Mouse (Mus musculus): ENCODE measurements around the gene Osbpl10. TPM values are rescaled to one million over a fixed set of nuclear protein-coding genes. Genes with fewer than 3 reads are reported as not detected.
A peak's percentile ranks its signal among the peaks of the same experiment; 100 is the strongest.

Osbpl10 gene
- polyA plus RNA-seq, 1 experiment from 2014 or later, result 1.4 TPM

- Histone ChIP-seq H3K27ac (ENCODE audit: low read length) (no peak overlapping the region), H3K4me1 (ENCODE audit: control insufficient read depth, insufficient read depth, low read length) (no peaks in the 10 kb centered on the region), H3K9me3 (replicated peaks; ENCODE audit: control insufficient read depth, low read length) (no peaks in the 10 kb centered on the region), H3K27me3 (ENCODE audit: control insufficient read depth, insufficient read depth, low read length) (no peaks in the 10 kb centered on the region), H3K4me2 (ENCODE audit: low read depth, low read length) (no peak overlapping the region), H3K4me3 (replicated peaks; ENCODE audit: low read length) (no peak overlapping the region), H3K9ac (ENCODE audit: low read length) (no peak overlapping the region), H3K36me3 (ENCODE audit: control insufficient read depth, insufficient read depth, low read length) (no peaks in the 10 kb centered on the region)
- ATAC-seq (ENCODE audit: insufficient read depth, low FRiP score), result no peak
- 89% methylated on average over 15 of the region's 15 CpGs for WGBS
Measured at GRCm38 (mm10) chr9:115200166-115200862, 221.9 kb downstream of the Osbpl10 start.

DNA sequence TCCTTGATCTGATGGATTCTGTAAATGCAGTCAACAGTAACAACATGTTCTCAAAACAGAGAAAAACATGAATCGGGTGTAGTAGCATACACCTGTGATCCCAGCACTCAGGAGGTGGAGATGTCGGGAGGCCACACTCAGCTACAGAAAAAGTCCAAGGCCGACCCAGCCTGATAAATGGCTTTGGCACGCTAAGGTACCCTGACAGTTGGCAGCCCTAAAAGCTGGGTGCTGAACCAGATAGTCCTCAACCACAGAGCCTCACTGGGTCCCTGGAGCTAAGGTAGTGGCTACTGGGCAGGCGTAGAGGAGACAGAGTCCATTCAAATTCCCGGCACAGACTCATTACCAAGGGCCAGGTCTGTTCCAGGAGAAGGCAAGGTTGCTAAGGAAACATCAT lies 222.9 kb downstream of the Osbpl10 start:
- no peak for ATAC-seq (ENCODE audit: insufficient read depth, low FRiP score)
- Histone ChIP-seq H3K9ac (ENCODE audit: low read length) (no peak overlapping the region), H3K36me3 (ENCODE audit: control insufficient read depth, insufficient read depth, low read length) (no peaks in the 10 kb centered on the region), H3K27me3 (ENCODE audit: control insufficient read depth, insufficient read depth, low read length) (no peaks in the 10 kb centered on the region), H3K4me3 (replicated peaks; ENCODE audit: low read length) (no peak overlapping the region), H3K4me1 (ENCODE audit: control insufficient read depth, insufficient read depth, low read length) (0 out of 2 replicates have a peak, but pooled peaks cover 6% of the 10 kb centered on the region), H3K4me2 (ENCODE audit: low read depth, low read length) (no peak overlapping the region), H3K9me3 (replicated peaks; ENCODE audit: control insufficient read depth, low read length) (no peaks in the 10 kb centered on the region), H3K27ac (ENCODE audit: low read length) (no peak overlapping the region)
- 91% methylated on average over 6 of the region's 6 CpGs for WGBS

DNA sequence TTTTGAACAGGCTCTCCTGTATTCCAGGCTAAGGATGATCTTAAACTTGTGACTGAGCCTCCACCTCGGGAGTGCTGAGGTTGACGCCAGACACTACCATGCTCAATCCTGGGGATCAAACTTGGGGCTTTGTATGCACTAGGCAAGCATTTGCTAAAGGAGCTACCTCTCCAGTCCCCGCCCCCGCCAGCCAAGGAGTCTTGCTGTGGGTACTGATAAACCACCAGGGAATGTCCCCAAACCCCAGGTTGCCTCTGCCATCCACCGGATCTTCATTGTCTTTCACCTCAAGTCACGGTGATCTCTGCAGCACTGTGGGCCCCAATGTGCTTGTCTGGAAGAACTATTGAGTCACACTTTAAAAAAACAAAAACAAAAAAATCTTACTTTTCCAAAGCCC lies 224.8 kb downstream of the Osbpl10 start:
- H3K36me3 ChIP-seq (ENCODE audit: control insufficient read depth, insufficient read depth, low read length), result no peaks in the 10 kb centered on the region
- H3K9ac ChIP-seq (ENCODE audit: low read length), result no peak overlapping the region
- 53% methylated on average over 6 of the region's 6 CpGs for WGBS
- H3K4me3 ChIP-seq (replicated peaks; ENCODE audit: low read length), result no peak overlapping the region
- H3K4me1 ChIP-seq (ENCODE audit: control insufficient read depth, insufficient read depth, low read length), result 0 out of 2 replicates have a peak, but pooled peaks cover 6% of the 10 kb centered on the region
- H3K9me3 ChIP-seq (replicated peaks; ENCODE audit: control insufficient read depth, low read length), result no peaks in the 10 kb centered on the region
- H3K4me2 ChIP-seq (ENCODE audit: low read depth, low read length), result no peak overlapping the region
- no peak overlapping the region for H3K27ac ChIP-seq (ENCODE audit: low read length)
- no peak for ATAC-seq (ENCODE audit: insufficient read depth, low FRiP score)
- no peaks in the 10 kb centered on the region for H3K27me3 ChIP-seq (ENCODE audit: control insufficient read depth, insufficient read depth, low read length)

GRCm38 (mm10) chr9:115205491-115205890 lies 227.1 kb downstream of the Osbpl10 start:
- H3K9me3 ChIP-seq (replicated peaks; ENCODE audit: control insufficient read depth, low read length), result no peaks in the 10 kb centered on the region
- H3K4me2 ChIP-seq (ENCODE audit: low read depth, low read length), result peak overlapping the region; percentile 38
- H3K27me3 ChIP-seq (ENCODE audit: control insufficient read depth, insufficient read depth, low read length), result no peaks in the 10 kb centered on the region
- WGBS, result 5% methylated on average over 6 of the region's 6 CpGs
- no peak overlapping the region for H3K27ac ChIP-seq (ENCODE audit: low read length)
- ATAC-seq (ENCODE audit: insufficient read depth, low FRiP score), result peak; percentile 65
- no peak overlapping the region for H3K9ac ChIP-seq (ENCODE audit: low read length)
- H3K36me3 ChIP-seq (ENCODE audit: control insufficient read depth, insufficient read depth, low read length), result no peaks in the 10 kb centered on the region
- H3K4me3 ChIP-seq (replicated peaks; ENCODE audit: low read length), result no peak overlapping the region
- 0 out of 2 replicates have a peak, but pooled peaks cover 6% of the 10 kb centered on the region for H3K4me1 ChIP-seq (ENCODE audit: control insufficient read depth, insufficient read depth, low read length)

- H3K4me1 ChIP-seq (ENCODE audit: control insufficient read depth, insufficient read depth, low read length), result 0 out of 2 replicates have a peak, but pooled peaks cover 6% of the 10 kb centered on the region
- no peak; the same call in 1 of the 2 replicates for ATAC-seq (ENCODE audit: insufficient read depth, low FRiP score)
- H3K9me3 ChIP-seq (replicated peaks; ENCODE audit: control insufficient read depth, low read length), result no peaks in the 10 kb centered on the region
- H3K27me3 ChIP-seq (ENCODE audit: control insufficient read depth, insufficient read depth, low read length), result no peaks in the 10 kb centered on the region
- no peaks in the 10 kb centered on the region for H3K36me3 ChIP-seq (ENCODE audit: control insufficient read depth, insufficient read depth, low read length)
- WGBS, result 42% methylated on average over 5 of the region's 5 CpGs
- H3K27ac ChIP-seq (ENCODE audit: low read length), result no peak overlapping the region
- H3K4me2 ChIP-seq (ENCODE audit: low read depth, low read length), result no peak overlapping the region
- no peak overlapping the region for H3K4me3 ChIP-seq (replicated peaks; ENCODE audit: low read length)
- H3K9ac ChIP-seq (ENCODE audit: low read length), result no peak overlapping the region
Measured at GRCm38 (mm10) chr9:115206219-115206618, 227.8 kb downstream of the Osbpl10 start.

GRCm38 (mm10) chr9:115209737-115210136 lies 231.4 kb downstream of the Osbpl10 start:
- no peak overlapping the region for H3K27ac ChIP-seq (ENCODE audit: low read length)
- no peaks in the 10 kb centered on the region for H3K27me3 ChIP-seq (ENCODE audit: control insufficient read depth, insufficient read depth, low read length)
- H3K4me1 ChIP-seq (ENCODE audit: control insufficient read depth, insufficient read depth, low read length), result 0 out of 2 replicates have a peak, but pooled peaks cover 6% of the 10 kb centered on the region
- no peak overlapping the region for H3K4me2 ChIP-seq (ENCODE audit: low read depth, low read length)
- no peaks in the 10 kb centered on the region for H3K36me3 ChIP-seq (ENCODE audit: control insufficient read depth, insufficient read depth, low read length)
- no peak overlapping the region for H3K4me3 ChIP-seq (replicated peaks; ENCODE audit: low read length)
- no peak for ATAC-seq (ENCODE audit: insufficient read depth, low FRiP score)
- 85% methylated on average over 7 of the region's 7 CpGs for WGBS
- H3K9me3 ChIP-seq (replicated peaks; ENCODE audit: control insufficient read depth, low read length), result no peaks in the 10 kb centered on the region
- no peak overlapping the region for H3K9ac ChIP-seq (ENCODE audit: low read length)

- no peak overlapping the region for H3K4me2 ChIP-seq (ENCODE audit: low read depth, low read length)
- H3K4me1 ChIP-seq (ENCODE audit: control insufficient read depth, insufficient read depth, low read length), result peaks cover 7% of the 10 kb centered on the region; the same call in 1 of the 2 replicates
- no peaks in the 10 kb centered on the region for H3K36me3 ChIP-seq (ENCODE audit: control insufficient read depth, insufficient read depth, low read length)
- 87% methylated on average over 12 of the region's 12 CpGs for WGBS
- no peaks in the 10 kb centered on the region for H3K9me3 ChIP-seq (replicated peaks; ENCODE audit: control insufficient read depth, low read length)
- H3K27ac ChIP-seq (ENCODE audit: low read length), result no peak overlapping the region
- ATAC-seq (ENCODE audit: insufficient read depth, low FRiP score), result no peak
- no peaks in the 10 kb centered on the region for H3K27me3 ChIP-seq (ENCODE audit: control insufficient read depth, insufficient read depth, low read length)
- H3K4me3 ChIP-seq (replicated peaks; ENCODE audit: low read length), result no peak overlapping the region
- H3K9ac ChIP-seq (ENCODE audit: low read length), result no peak overlapping the region
Measured at GRCm38 (mm10) chr9:115210535-115210934, 232.2 kb downstream of the Osbpl10 start.

GRCm38 (mm10) chr9:115213755-115214264 lies 235.4 kb downstream of the Osbpl10 start:
- Histone ChIP-seq H3K36me3 (ENCODE audit: control insufficient read depth, insufficient read depth, low read length) (no peaks in the 10 kb centered on the region), H3K4me1 (ENCODE audit: control insufficient read depth, insufficient read depth, low read length) (peaks cover 8% of the 10 kb centered on the region), H3K4me2 (ENCODE audit: low read depth, low read length) (no peak overlapping the region), H3K27me3 (ENCODE audit: control insufficient read depth, insufficient read depth, low read length) (no peaks in the 10 kb centered on the region), H3K4me3 (replicated peaks; ENCODE audit: low read length) (no peak overlapping the region), H3K9ac (ENCODE audit: low read length) (no peak overlapping the region), H3K9me3 (replicated peaks; ENCODE audit: control insufficient read depth, low read length) (no peaks in the 10 kb centered on the region), H3K27ac (ENCODE audit: low read length) (no peak overlapping the region)
- ATAC-seq (ENCODE audit: insufficient read depth, low FRiP score), result no peak
- 87% methylated on average over 5 of the region's 5 CpGs for WGBS

Measured in stomach, embryonic 16.5 days (tissue).